Mouse (Mus musculus): ENCODE results near the gene Trim8. TPM values are rescaled to one million over a fixed set of nuclear protein-coding genes. Genes with fewer than 3 reads are reported as not detected.
A peak's percentile ranks its signal among the peaks of the same experiment; 100 is the strongest.

Gene Trim8
- polyA plus RNA-seq, 1 experiment: 22.1 TPM

GRCm38 (mm10) chr19:46558009-46558408 lies 56.5 kb downstream of the Trim8 start:
- Histone ChIP-seq H3K4me3 (ENCODE audit: insufficient read depth, low read length) (no peak overlapping the region), H3K27ac (ENCODE audit: insufficient read depth, low read length) (no peak overlapping the region), H3K4me1 (ENCODE audit: control insufficient read depth, insufficient read depth, low read length) (no peaks in the 10 kb centered on the region)
- no peak for TF ChIP-seq POLR2A (IDR thresholded peaks at IDR 0.05; ENCODE audit: low read depth, low read length)

GRCm38 (mm10) chr19:46558631-46559030 lies 57.1 kb downstream of the Trim8 start:
- H3K27ac ChIP-seq (ENCODE audit: insufficient read depth, low read length): no peak overlapping the region
- TF ChIP-seq CTCF (IDR thresholded peaks at IDR 0.05; ENCODE audit: borderline replicate concordance, insufficient read depth, low read length): no peak
- no peak for TF ChIP-seq POLR2A (IDR thresholded peaks at IDR 0.05; ENCODE audit: low read depth, low read length)
- H3K4me3 ChIP-seq (ENCODE audit: insufficient read depth, low read length): no peak overlapping the region
- no peaks in the 10 kb centered on the region for H3K4me1 ChIP-seq (ENCODE audit: control insufficient read depth, insufficient read depth, low read length)

- H3K4me3 ChIP-seq (ENCODE audit: insufficient read depth, low read length): no peak overlapping the region
- no peak for TF ChIP-seq POLR2A (IDR thresholded peaks at IDR 0.05; ENCODE audit: low read depth, low read length)
- TF ChIP-seq CTCF (IDR thresholded peaks at IDR 0.05; ENCODE audit: borderline replicate concordance, insufficient read depth, low read length): peak; percentile 53; the same call in 1 of the 2 replicates
- H3K4me1 ChIP-seq (ENCODE audit: control insufficient read depth, insufficient read depth, low read length): no peaks in the 10 kb centered on the region
- H3K27ac ChIP-seq (ENCODE audit: insufficient read depth, low read length): peak overlapping the region; percentile 38; the same call in 1 of the 2 replicates
Observed at GRCm38 (mm10) chr19:46562132-46562531, 60.6 kb downstream of the Trim8 start.

- H3K4me3 ChIP-seq (ENCODE audit: insufficient read depth, low read length): no peak overlapping the region
- TF ChIP-seq POLR2A (IDR thresholded peaks at IDR 0.05; ENCODE audit: low read depth, low read length): no peak
- no peak for TF ChIP-seq CTCF (IDR thresholded peaks at IDR 0.05; ENCODE audit: borderline replicate concordance, insufficient read depth, low read length)
- peak overlapping the region; percentile 38; the same call in 1 of the 2 replicates for H3K27ac ChIP-seq (ENCODE audit: insufficient read depth, low read length)
- no peaks in the 10 kb centered on the region for H3K4me1 ChIP-seq (ENCODE audit: control insufficient read depth, insufficient read depth, low read length)
Observed at GRCm38 (mm10) chr19:46562581-46563515, 61.3 kb downstream of the Trim8 start.

- Histone ChIP-seq H3K4me1 (ENCODE audit: control insufficient read depth, insufficient read depth, low read length) (no peaks in the 10 kb centered on the region), H3K27ac (ENCODE audit: insufficient read depth, low read length) (no peak overlapping the region), H3K4me3 (ENCODE audit: insufficient read depth, low read length) (no peak overlapping the region)
- TF ChIP-seq POLR2A (IDR thresholded peaks at IDR 0.05; ENCODE audit: low read depth, low read length) (no peak), CTCF (IDR thresholded peaks at IDR 0.05; ENCODE audit: borderline replicate concordance, insufficient read depth, low read length) (no peak)
Observed at GRCm38 (mm10) chr19:46563603-46564002, 62.1 kb downstream of the Trim8 start.

- TF ChIP-seq POLR2A (IDR thresholded peaks at IDR 0.05; ENCODE audit: low read depth, low read length) (no peak), CTCF (IDR thresholded peaks at IDR 0.05; ENCODE audit: borderline replicate concordance, insufficient read depth, low read length) (no peak)
- Histone ChIP-seq H3K27ac (ENCODE audit: insufficient read depth, low read length) (no peak overlapping the region), H3K4me3 (ENCODE audit: insufficient read depth, low read length) (no peak overlapping the region), H3K4me1 (ENCODE audit: control insufficient read depth, insufficient read depth, low read length) (no peaks in the 10 kb centered on the region)
Observed at GRCm38 (mm10) chr19:46564043-46564462, 62.6 kb downstream of the Trim8 start.

Other genes starting within 250 kb of the Trim8 start
- gene Nfkb2, start 197.4 kb upstream of the Trim8 start, polyA plus RNA-seq (2011; ENCODE audit: insufficient read length, low read depth, missing spikeins): 42.3 and 44.8 TPM in 2 replicates
- gene Psd, start 174.5 kb upstream of the Trim8 start, polyA plus RNA-seq (2011; ENCODE audit: insufficient read length, low read depth, missing spikeins): 1.5 and 2.7 TPM in 2 replicates
- gene Fbxl15, start 173.5 kb upstream of the Trim8 start, polyA plus RNA-seq (2011; ENCODE audit: insufficient read length, low read depth, missing spikeins): 3.2 and 3.9 TPM in 2 replicates
- gene Cuedc2, start 163.0 kb upstream of the Trim8 start, polyA plus RNA-seq (2011; ENCODE audit: insufficient read length, low read depth, missing spikeins): 62.4 and 67.7 TPM in 2 replicates
- gene Mfsd13a, start 160.6 kb upstream of the Trim8 start, polyA plus RNA-seq (2011; ENCODE audit: insufficient read length, low read depth, missing spikeins): 1.3 and 1.6 TPM in 2 replicates
- gene 2310034G01Rik, start 151.4 kb upstream of the Trim8 start, polyA plus RNA-seq (2011; ENCODE audit: insufficient read length, low read depth, missing spikeins): 0.48 and 0.51 TPM in 2 replicates
- gene Actr1a, start 106.0 kb upstream of the Trim8 start, polyA plus RNA-seq (2011; ENCODE audit: insufficient read length, low read depth, missing spikeins): 117 and 130 TPM in 2 replicates
- gene Sufu, start 104.8 kb upstream of the Trim8 start, polyA plus RNA-seq (2011; ENCODE audit: insufficient read length, low read depth, missing spikeins): 19.8 and 22.0 TPM in 2 replicates
- 83.5 and 94.6 TPM in 2 replicates for gene Arl3, start 71.5 kb downstream of the Trim8 start, polyA plus RNA-seq (2011; ENCODE audit: insufficient read length, low read depth, missing spikeins)
- 7.6 and 8.6 TPM in 2 replicates for gene Sfxn2, start 71.7 kb downstream of the Trim8 start, polyA plus RNA-seq (2011; ENCODE audit: insufficient read length, low read depth, missing spikeins)
- gene Wbp1l, start 97.4 kb downstream of the Trim8 start, polyA plus RNA-seq (2011; ENCODE audit: insufficient read length, low read depth, missing spikeins): 50.6 and 52.9 TPM in 2 replicates
- gene Cyp17a1, start 171.5 kb downstream of the Trim8 start, polyA plus RNA-seq (2011; ENCODE audit: insufficient read length, low read depth, missing spikeins): not detected in 2 replicates
- 10.1 and 13.0 TPM in 2 replicates for gene Borcs7, start 188.2 kb downstream of the Trim8 start, polyA plus RNA-seq (2011; ENCODE audit: insufficient read length, low read depth, missing spikeins)
- gene As3mt, start 205.8 kb downstream of the Trim8 start, polyA plus RNA-seq (2011; ENCODE audit: insufficient read length, low read depth, missing spikeins): 5.6 and 10.3 TPM in 2 replicates